Mouse (Mus musculus): Measurements from ENCODE around the gene Efcab9.

DNA sequence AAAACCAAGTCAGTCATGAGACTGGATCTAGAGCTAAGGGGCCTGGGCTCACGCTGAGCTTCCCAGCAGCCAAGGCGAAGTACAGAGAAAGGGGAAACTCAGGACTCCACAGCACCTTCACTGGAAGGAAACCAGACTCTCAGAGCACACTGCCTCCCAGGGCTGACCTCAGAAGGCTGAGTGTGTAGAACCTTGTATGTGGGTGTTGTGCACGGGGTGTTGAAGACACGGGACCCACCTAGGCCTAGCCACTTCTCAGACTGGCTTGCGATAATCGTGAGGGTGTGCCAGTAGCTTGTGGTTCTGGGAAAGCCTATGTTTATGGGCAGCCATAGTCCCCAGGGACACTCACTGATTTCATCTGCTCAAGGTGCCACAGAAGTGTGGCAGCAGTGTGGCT, 39.2 kb upstream of the Efcab9 start:
- TF ChIP-seq CTCF (IDR thresholded peaks at IDR 0.05; ENCODE audit: borderline replicate concordance, insufficient read depth, low read length) (no peak), POLR2A (IDR thresholded peaks at IDR 0.05; ENCODE audit: low read depth, low read length) (no peak)

Data from embryonic fibroblast, embryonic 13.5 days (primary cell).